Mouse (Mus musculus): Measurements from ENCODE around the gene Gpcpd1. TPM values are rescaled to one million over a fixed set of nuclear protein-coding genes. Genes with fewer than 3 reads are reported as not detected.

Gpcpd1 gene
- polyA plus RNA-seq, 1 experiment from 2014 or later = 49.4 TPM

DNA sequence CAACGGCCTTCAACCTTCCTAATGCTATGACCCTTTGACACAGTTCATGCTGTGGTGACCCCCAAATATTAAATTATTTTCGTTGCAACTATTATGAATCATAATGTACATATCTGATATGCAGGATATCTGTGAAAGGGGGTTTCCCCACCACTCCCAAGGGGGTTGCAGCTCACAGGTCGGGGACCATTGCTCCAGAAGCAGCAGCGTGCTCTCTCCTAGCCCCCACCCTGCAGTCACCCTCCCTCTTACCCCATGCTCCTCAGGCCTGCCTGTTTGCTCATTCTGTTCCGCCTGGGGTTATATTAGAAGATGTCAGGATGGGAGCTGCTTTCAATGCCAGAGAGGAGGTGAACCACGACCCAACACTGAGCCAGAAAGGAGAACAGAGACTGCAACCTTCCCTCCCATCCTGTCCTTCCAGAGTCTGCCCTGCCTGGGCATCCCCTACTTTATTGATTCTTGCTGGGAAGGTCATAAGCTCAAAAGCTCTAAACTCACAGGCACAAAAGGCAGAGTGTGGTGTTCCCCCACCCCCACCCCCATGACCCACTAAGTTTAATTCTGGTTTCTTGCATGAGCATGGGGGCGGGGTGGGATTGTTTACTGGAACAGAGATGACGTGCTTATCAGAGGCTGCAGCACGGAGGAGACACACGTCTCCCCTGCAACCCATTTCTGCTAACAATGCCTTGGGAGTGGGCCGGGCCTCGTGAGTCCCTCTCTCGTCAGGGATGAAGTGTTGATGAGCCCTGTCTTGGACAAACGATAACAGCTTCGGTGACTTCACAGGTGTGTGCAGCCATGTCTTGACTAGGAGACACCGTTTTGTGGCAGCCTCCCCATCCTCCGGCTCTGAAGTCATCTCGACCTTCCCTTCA, 69.3 kb downstream of the Gpcpd1 start:
- DNase-seq (ENCODE audit: low spot score) (no peak), ATAC-seq (replicated peaks; ENCODE audit: low FRiP score) (no peak)
- Histone ChIP-seq H3K9me3 (ENCODE audit: control insufficient read depth, low read length) (no peaks in the 10 kb centered on the region), H3K4me1 (replicated peaks; ENCODE audit: control insufficient read depth, insufficient read depth, low read length) (no peaks in the 10 kb centered on the region), H3K27ac (ENCODE audit: low read depth, low read length) (no peak overlapping the region), H3K4me3 (ENCODE audit: low read depth, low read length) (no peak overlapping the region), H3K9ac (ENCODE audit: low read length) (no peak overlapping the region), H3K36me3 (ENCODE audit: control insufficient read depth, insufficient read depth, low read length) (no peaks in the 10 kb centered on the region), H3K27me3 (ENCODE audit: control insufficient read depth, insufficient read depth, low read length) (no peaks in the 10 kb centered on the region), H3K4me2 (ENCODE audit: low read depth, low read length, severe bottlenecking) (no peak overlapping the region)
- WGBS = 74% methylated on average over 18 of the region's 18 CpGs

DNA sequence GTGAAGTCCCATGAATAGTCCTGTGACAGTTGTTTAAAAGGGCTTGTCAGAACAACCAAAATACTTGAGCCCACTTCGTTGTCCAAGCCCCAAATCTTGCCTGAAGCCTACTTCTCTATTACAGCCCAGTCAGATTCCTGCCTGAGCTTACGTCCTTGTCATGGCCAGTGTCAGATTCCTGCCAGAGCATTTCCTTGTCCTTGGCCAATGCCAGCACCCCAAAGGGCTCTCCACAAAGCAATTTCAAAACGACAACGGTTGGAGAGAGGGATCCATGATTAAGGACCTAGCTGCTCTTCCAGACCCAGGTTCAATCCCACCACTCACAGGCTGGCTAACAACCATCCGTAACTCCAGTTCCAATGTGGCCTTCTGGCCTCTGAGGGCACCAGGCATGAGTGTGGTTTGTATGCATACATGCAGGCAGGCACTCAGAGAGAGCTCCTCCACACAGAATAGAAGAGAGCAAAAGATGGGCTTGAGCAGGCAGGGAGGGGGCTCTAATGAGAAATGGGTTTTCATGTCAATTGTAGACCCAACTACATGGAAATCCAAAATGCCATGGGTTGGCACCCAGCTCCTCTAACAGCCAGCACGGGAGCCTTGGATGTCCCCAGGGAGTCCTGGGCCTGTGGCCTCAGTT, 70.2 kb downstream of the Gpcpd1 start:
- Histone ChIP-seq H3K27ac (ENCODE audit: low read depth, low read length) (no peak overlapping the region), H3K4me2 (ENCODE audit: low read depth, low read length, severe bottlenecking) (no peak overlapping the region), H3K27me3 (ENCODE audit: control insufficient read depth, insufficient read depth, low read length) (no peaks in the 10 kb centered on the region), H3K4me3 (ENCODE audit: low read depth, low read length) (no peak overlapping the region), H3K4me1 (replicated peaks; ENCODE audit: control insufficient read depth, insufficient read depth, low read length) (no peaks in the 10 kb centered on the region), H3K36me3 (ENCODE audit: control insufficient read depth, insufficient read depth, low read length) (no peaks in the 10 kb centered on the region), H3K9me3 (ENCODE audit: control insufficient read depth, low read length) (no peaks in the 10 kb centered on the region), H3K9ac (ENCODE audit: low read length) (no peak overlapping the region)
- DNase-seq (ENCODE audit: low spot score) (no peak), ATAC-seq (replicated peaks; ENCODE audit: low FRiP score) (no peak)
- 78% methylated on average over 6 of the region's 6 CpGs for WGBS

DNA sequence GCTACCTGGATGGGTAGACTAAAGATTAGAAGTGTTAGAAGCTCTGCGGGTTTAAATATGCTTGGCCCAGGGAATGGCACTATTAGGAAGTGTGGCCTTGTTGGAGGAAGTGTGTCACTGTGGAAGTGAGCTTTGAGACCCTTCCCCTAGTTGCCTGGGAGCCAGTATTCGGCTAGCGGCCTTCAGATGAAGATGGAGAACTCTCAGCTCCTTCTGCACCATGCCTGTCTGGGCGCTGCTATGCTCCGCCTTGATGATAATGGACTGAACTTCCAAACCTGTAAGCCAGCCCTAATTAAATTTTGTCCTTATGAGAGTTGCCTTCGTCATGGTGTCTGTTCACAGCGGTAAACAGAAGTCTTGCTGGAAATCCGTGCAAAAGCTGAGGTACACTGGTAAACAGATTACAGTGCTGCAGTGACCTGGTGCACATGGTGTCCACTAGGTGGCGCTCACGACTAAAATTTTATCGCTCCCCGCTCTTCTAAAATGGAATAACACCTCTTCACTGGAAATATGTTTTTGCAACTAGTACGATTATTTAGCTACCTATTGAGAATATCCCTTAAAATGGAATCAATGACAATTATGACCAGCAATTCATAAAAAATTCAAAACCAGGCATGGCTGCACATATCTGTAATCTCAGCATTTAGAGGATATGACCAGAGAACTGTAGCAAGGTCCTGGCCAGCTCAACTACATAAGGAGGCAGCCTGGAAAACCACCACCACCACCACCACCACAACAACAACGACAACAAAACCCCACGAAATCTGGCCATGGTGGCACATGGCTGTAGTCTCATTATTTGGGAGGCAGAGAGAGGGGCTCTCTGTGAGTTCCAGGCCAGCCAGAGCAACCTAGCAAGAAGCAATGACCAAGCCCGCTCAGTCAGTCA, 71.1 kb downstream of the Gpcpd1 start:
- no peaks in the 10 kb centered on the region for H3K27me3 ChIP-seq (ENCODE audit: control insufficient read depth, insufficient read depth, low read length)
- WGBS = 33% methylated on average over 16 of the region's 16 CpGs
- no peaks in the 10 kb centered on the region for H3K36me3 ChIP-seq (ENCODE audit: control insufficient read depth, insufficient read depth, low read length)
- H3K9me3 ChIP-seq (ENCODE audit: control insufficient read depth, low read length) = no peaks in the 10 kb centered on the region
- ATAC-seq (replicated peaks; ENCODE audit: low FRiP score) = peak; percentile 52
- no peaks in the 10 kb centered on the region for H3K4me1 ChIP-seq (replicated peaks; ENCODE audit: control insufficient read depth, insufficient read depth, low read length)
- no peak overlapping the region for H3K27ac ChIP-seq (ENCODE audit: low read depth, low read length)
- H3K9ac ChIP-seq (ENCODE audit: low read length) = no peak overlapping the region
- H3K4me2 ChIP-seq (ENCODE audit: low read depth, low read length, severe bottlenecking) = no peak overlapping the region
- peak; percentile 84 for DNase-seq (ENCODE audit: low spot score)
- H3K4me3 ChIP-seq (ENCODE audit: low read depth, low read length) = no peak overlapping the region

DNA sequence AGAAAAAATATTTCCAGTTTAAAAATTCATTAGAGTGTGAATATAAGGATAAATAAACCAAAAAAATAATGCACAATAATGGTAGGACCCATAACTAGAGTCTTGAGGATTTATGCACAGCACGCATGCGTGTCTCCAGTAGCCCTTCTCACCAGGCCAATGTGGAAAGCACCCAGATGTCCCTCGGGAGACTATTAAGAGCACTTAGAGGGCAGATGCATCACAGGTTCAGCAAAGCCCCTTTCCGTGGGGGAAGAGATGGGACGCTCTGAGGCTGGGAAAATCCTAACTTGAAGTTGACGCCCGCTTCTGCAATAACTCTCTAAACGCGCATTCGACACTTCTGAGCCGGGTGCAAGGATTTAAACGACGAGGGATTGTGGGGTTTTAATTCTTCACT, 71.9 kb downstream of the Gpcpd1 start:
- H3K36me3 ChIP-seq (ENCODE audit: control insufficient read depth, insufficient read depth, low read length) = no peaks in the 10 kb centered on the region
- no peak for ATAC-seq (replicated peaks; ENCODE audit: low FRiP score)
- H3K4me2 ChIP-seq (ENCODE audit: low read depth, low read length, severe bottlenecking) = no peak overlapping the region
- no peak overlapping the region for H3K4me3 ChIP-seq (ENCODE audit: low read depth, low read length)
- no peak overlapping the region for H3K9ac ChIP-seq (ENCODE audit: low read length)
- no peak for DNase-seq (ENCODE audit: low spot score)
- 92% methylated on average over 13 of the region's 13 CpGs for WGBS
- no peaks in the 10 kb centered on the region for H3K9me3 ChIP-seq (ENCODE audit: control insufficient read depth, low read length)
- no peaks in the 10 kb centered on the region for H3K27me3 ChIP-seq (ENCODE audit: control insufficient read depth, insufficient read depth, low read length)
- no peak overlapping the region for H3K27ac ChIP-seq (ENCODE audit: low read depth, low read length)
- H3K4me1 ChIP-seq (replicated peaks; ENCODE audit: control insufficient read depth, insufficient read depth, low read length) = no peaks in the 10 kb centered on the region

DNA sequence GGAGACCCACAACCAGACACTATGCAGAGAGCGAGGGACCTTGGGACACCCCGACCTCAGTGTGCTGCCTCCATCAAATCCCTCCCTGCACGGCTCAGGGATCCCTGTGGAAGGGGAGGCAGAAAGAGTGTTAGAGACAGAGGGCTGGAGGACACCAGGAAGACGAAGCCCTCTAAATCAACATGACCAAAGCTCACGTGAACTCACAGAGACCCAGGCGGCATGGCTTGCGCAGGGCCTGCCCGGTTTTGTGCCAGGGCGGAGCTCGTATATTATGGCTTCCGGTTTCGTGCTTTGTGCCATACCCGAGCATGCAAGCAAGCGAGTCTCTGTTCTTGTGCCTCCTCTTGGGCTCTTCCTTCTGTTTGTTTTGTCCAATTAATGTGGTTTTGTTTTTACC, 72.5 kb downstream of the Gpcpd1 start:
- DNase-seq (ENCODE audit: low spot score) (no peak), ATAC-seq (replicated peaks; ENCODE audit: low FRiP score) (no peak)
- H3K4me2 ChIP-seq (ENCODE audit: low read depth, low read length, severe bottlenecking) = no peak overlapping the region
- H3K36me3 ChIP-seq (ENCODE audit: control insufficient read depth, insufficient read depth, low read length) = no peaks in the 10 kb centered on the region
- H3K27me3 ChIP-seq (ENCODE audit: control insufficient read depth, insufficient read depth, low read length) = no peaks in the 10 kb centered on the region
- no peaks in the 10 kb centered on the region for H3K4me1 ChIP-seq (replicated peaks; ENCODE audit: control insufficient read depth, insufficient read depth, low read length)
- 89% methylated on average over 14 of the region's 14 CpGs for WGBS
- H3K9ac ChIP-seq (ENCODE audit: low read length) = no peak overlapping the region
- no peaks in the 10 kb centered on the region for H3K9me3 ChIP-seq (ENCODE audit: control insufficient read depth, low read length)
- H3K27ac ChIP-seq (ENCODE audit: low read depth, low read length) = no peak overlapping the region
- H3K4me3 ChIP-seq (ENCODE audit: low read depth, low read length) = no peak overlapping the region

DNA sequence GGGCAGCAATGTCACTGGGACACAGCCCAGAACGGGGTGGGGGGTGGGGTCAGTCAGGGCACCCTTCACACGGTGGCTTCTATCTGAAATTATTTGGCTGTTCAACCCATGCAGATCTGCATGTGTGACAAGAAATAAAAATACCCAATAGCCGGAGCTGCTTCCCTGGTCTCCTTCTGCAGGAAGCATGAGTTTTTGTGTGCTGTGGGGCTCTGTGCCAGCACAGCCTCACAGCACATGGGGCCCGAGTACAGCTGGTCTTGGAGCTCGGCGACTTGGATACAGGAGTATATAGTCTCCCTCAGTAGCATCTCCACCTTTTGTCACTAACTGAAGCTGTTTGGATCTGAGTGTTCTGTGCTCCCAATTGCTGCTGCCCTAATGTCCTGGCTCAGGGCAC, 73.2 kb downstream of the Gpcpd1 start:
- Histone ChIP-seq H3K4me3 (ENCODE audit: low read depth, low read length) (no peak overlapping the region), H3K27me3 (ENCODE audit: control insufficient read depth, insufficient read depth, low read length) (no peaks in the 10 kb centered on the region), H3K27ac (ENCODE audit: low read depth, low read length) (no peak overlapping the region), H3K9ac (ENCODE audit: low read length) (no peak overlapping the region), H3K4me1 (replicated peaks; ENCODE audit: control insufficient read depth, insufficient read depth, low read length) (no peaks in the 10 kb centered on the region), H3K4me2 (ENCODE audit: low read depth, low read length, severe bottlenecking) (no peak overlapping the region), H3K9me3 (ENCODE audit: control insufficient read depth, low read length) (no peaks in the 10 kb centered on the region), H3K36me3 (ENCODE audit: control insufficient read depth, insufficient read depth, low read length) (no peaks in the 10 kb centered on the region)
- WGBS = 74% methylated on average over 6 of the region's 6 CpGs
- ATAC-seq (replicated peaks; ENCODE audit: low FRiP score) (no peak), DNase-seq (ENCODE audit: low spot score) (no peak)

DNA sequence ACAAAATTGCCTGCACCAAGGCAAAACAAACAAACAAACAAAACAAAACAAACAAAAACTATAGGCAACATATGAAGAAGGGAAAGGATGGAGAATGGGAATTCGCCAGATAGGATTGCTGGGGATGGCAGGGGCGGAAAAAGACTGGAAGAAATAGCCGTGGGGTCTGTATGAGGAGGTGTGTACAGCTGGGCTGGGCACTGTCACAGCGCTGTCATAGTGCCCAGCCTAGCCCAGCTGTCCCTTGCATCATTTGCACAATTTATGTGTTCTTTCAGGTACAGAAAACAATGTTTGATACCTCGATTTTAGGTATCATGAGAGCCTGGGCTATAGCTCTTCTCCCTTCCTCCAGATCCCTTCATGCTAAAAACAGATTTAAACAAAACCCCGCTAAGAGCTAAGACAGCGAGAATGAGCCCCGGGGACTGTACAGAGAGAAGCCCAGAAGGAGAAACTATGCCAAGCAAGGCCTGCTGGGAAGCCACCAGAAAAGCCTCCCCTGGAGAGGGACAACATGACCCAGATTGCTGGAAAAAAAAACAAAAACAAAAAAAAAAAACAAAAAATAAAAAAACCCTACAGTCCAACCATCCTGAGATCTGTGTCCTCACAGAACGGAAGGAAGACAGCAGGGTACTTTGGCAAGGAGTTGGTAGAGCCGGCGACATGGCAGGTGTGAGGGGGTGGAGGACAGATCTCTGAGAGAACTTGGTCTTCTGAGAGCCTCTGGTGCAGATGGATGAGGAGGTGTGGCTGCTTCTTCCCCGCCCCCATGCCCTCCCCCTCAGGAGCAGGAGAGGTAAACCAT, 74.0 kb downstream of the Gpcpd1 start:
- ATAC-seq (replicated peaks; ENCODE audit: low FRiP score) (no peak), DNase-seq (ENCODE audit: low spot score) (no peak)
- no peak overlapping the region for H3K9ac ChIP-seq (ENCODE audit: low read length)
- H3K27me3 ChIP-seq (ENCODE audit: control insufficient read depth, insufficient read depth, low read length) = no peaks in the 10 kb centered on the region
- no peak overlapping the region for H3K4me2 ChIP-seq (ENCODE audit: low read depth, low read length, severe bottlenecking)
- WGBS = 81% methylated on average over 12 of the region's 12 CpGs
- no peak overlapping the region for H3K4me3 ChIP-seq (ENCODE audit: low read depth, low read length)
- H3K27ac ChIP-seq (ENCODE audit: low read depth, low read length) = no peak overlapping the region
- H3K4me1 ChIP-seq (replicated peaks; ENCODE audit: control insufficient read depth, insufficient read depth, low read length) = no peaks in the 10 kb centered on the region
- H3K36me3 ChIP-seq (ENCODE audit: control insufficient read depth, insufficient read depth, low read length) = no peaks in the 10 kb centered on the region
- H3K9me3 ChIP-seq (ENCODE audit: control insufficient read depth, low read length) = no peaks in the 10 kb centered on the region

DNA sequence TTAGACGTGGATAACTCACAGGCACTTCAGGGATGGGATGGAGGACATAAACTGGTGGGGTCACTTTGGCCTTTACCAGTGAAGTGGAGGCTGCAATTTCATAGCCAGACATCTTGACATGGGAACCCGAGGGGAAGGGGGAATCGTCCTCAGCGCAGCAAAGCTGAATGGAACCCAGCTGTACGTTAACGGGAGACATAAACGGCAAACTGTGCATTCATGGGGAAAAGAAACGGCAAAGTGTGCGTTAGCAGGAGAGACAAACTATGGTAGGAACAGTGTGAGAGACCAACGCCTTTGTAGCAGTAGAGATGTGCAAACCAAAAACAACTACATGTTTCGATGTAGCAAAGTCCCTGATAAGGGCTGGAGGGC, 74.6 kb downstream of the Gpcpd1 start:
- no peak overlapping the region for H3K9ac ChIP-seq (ENCODE audit: low read length)
- no peak overlapping the region for H3K4me2 ChIP-seq (ENCODE audit: low read depth, low read length, severe bottlenecking)
- no peaks in the 10 kb centered on the region for H3K27me3 ChIP-seq (ENCODE audit: control insufficient read depth, insufficient read depth, low read length)
- ATAC-seq (replicated peaks; ENCODE audit: low FRiP score) (no peak), DNase-seq (ENCODE audit: low spot score) (no peak)
- H3K27ac ChIP-seq (ENCODE audit: low read depth, low read length) = no peak overlapping the region
- no peaks in the 10 kb centered on the region for H3K4me1 ChIP-seq (replicated peaks; ENCODE audit: control insufficient read depth, insufficient read depth, low read length)
- H3K4me3 ChIP-seq (ENCODE audit: low read depth, low read length) = no peak overlapping the region
- WGBS = 77% methylated on average over 11 of the region's 11 CpGs
- no peaks in the 10 kb centered on the region for H3K9me3 ChIP-seq (ENCODE audit: control insufficient read depth, low read length)
- no peaks in the 10 kb centered on the region for H3K36me3 ChIP-seq (ENCODE audit: control insufficient read depth, insufficient read depth, low read length)

Measured in forebrain, embryonic 11.5 days (tissue).